In the genomic region with DNA sequence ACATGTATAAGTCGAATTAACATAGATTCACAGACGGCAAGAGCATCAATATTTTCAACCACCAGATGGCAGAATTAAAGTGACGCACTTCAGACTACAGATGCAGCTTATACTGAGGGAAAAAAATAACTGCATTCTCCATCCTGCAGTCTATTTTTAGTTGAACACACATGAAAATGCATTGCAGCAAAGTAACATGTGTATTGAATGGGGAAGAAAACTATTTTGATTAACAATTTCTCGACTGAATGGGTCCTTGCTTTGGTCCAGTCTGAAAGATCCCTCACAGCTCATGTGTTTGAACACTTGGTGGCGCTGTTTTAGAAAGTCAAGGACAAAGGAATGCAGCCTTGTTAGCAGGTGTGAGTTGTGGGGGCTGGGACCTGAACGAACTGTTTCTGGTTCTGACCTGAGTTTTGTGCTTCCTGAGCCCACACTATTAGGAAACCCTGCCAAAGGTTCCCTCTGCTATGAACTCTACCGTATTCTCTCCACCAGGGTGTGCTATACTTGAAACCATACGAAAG, we compare ENCODE assay signal across 8 mouse cellular contexts.
DNase-seq lines count a peak whose midpoint lies in the region; TF ChIP-seq lines count a peak whose summit lies in the region.

No protein-coding gene starts in this region.

- DNase-seq in liver, adult 2 months (ENCODE audit: extremely low read depth, low read depth, low spot score): peak; percentile 60
- no peak for DNase-seq in liver
- peak; percentile 66 for DNase-seq in cerebellum, adult 9-11 months
- DNase-seq in frontal cortex, postnatal 36 days (ENCODE audit: low spot score in 2 of 2): peak; percentile 18 to 74
- DNase-seq in kidney, adult 2 months: peak; percentile 84
- peak; percentile 39 for DNase-seq in limb, embryonic 10.5 days (ENCODE audit: low spot score)
- peak; percentile 37 for DNase-seq in neural tube, embryonic 10.5 days (ENCODE audit: extremely low spot score, low spot score)
- DNase-seq in spleen, adult 18-20 months: no peak

- no peak overlapping the region for H3K4me3 ChIP-seq in liver, adult 2 months (ENCODE audit: insufficient read depth, low read depth, low read length)
- no peak overlapping the region for H3K4me3 ChIP-seq in kidney, adult 2 months (ENCODE audit: insufficient read depth, low read depth, low read length)
- no peak overlapping the region for H3K4me3 ChIP-seq in limb, embryonic 10.5 days

- no peak overlapping the region for H3K9ac ChIP-seq in liver, adult 2 months (ENCODE audit: low read depth, low read length)

- no peak overlapping the region for H3K27ac ChIP-seq in liver, adult 2 months (replicated peaks; ENCODE audit: insufficient read depth, low read depth, low read length)
- no peak overlapping the region for H3K27ac ChIP-seq in kidney, adult 2 months (ENCODE audit: insufficient read depth, low read depth, low read length)
- no peak overlapping the region for H3K27ac ChIP-seq in limb, embryonic 10.5 days

- H3K27me3 ChIP-seq in liver, adult 2 months (ENCODE audit: control insufficient read depth, insufficient read depth, low read length): no peaks in the 10 kb centered on the region
- H3K27me3 ChIP-seq in kidney, adult 2 months (replicated peaks; ENCODE audit: control insufficient read depth, insufficient read depth, low read length): no peaks in the 10 kb centered on the region
- no peaks in the 10 kb centered on the region for H3K27me3 ChIP-seq in limb, embryonic 10.5 days (ENCODE audit: low read depth, poor library complexity, severe bottlenecking)

- 33% methylated on average over 8 of the region's 8 CpGs for WGBS in liver, adult 2 months
- 23% methylated on average over 8 of the region's 8 CpGs for WGBS in kidney, adult 2 months
- 42% methylated on average over 8 of the region's 8 CpGs for WGBS in limb, embryonic 10.5 days

- no peaks in the 10 kb centered on the region for H3K79me2 ChIP-seq in liver, adult 2 months (ENCODE audit: control insufficient read depth, insufficient read depth, low read length)

- peaks cover 6% of the 10 kb centered on the region; the same call in 1 of the 2 replicates for H3K4me1 ChIP-seq in liver, adult 2 months (ENCODE audit: control insufficient read depth, insufficient read depth, low read length)
- peaks cover 6% of the 10 kb centered on the region for H3K4me1 ChIP-seq in kidney, adult 2 months (ENCODE audit: control insufficient read depth, insufficient read depth, low read length)
- peaks cover 14% of the 10 kb centered on the region for H3K4me1 ChIP-seq in limb, embryonic 10.5 days

- peak; percentile 41 for TF ChIP-seq CTCF in liver, adult 2 months (IDR thresholded peaks at IDR 0.05; ENCODE audit: low read depth, low read length)
- peak; percentile 57 for TF ChIP-seq CTCF in kidney, adult 2 months (conservative IDR thresholded peaks at IDR 0.05; ENCODE audit: insufficient read depth, insufficient read length, low read depth, low read length)

- H3K9me3 ChIP-seq in limb, embryonic 10.5 days (replicated peaks): no peaks in the 10 kb centered on the region

- H3K36me3 ChIP-seq in liver, adult 2 months (ENCODE audit: control insufficient read depth, insufficient read depth, low read length): no peaks in the 10 kb centered on the region
- no peaks in the 10 kb centered on the region for H3K36me3 ChIP-seq in kidney, adult 2 months (ENCODE audit: control insufficient read depth, insufficient read depth, low read length)
- no peaks in the 10 kb centered on the region for H3K36me3 ChIP-seq in limb, embryonic 10.5 days

- TF ChIP-seq POLR2A in liver, adult 2 months (IDR thresholded peaks at IDR 0.05; ENCODE audit: extremely low read depth, insufficient read depth, low read length): no peak
- TF ChIP-seq POLR2A in kidney, adult 2 months (IDR thresholded peaks at IDR 0.05; ENCODE audit: low read depth, low read length): no peak

Comparison
In these comparisons a context has a peak if more than half of its experiments do, and no peak if none do; other contexts are left out.
1. DNase-seq: peak in liver, adult 2 months (single experiment), cerebellum, adult 9-11 months (single experiment), frontal cortex, postnatal 36 days (2 of 2), kidney, adult 2 months (single experiment), limb, embryonic 10.5 days (single experiment) and neural tube, embryonic 10.5 days (single experiment); none in liver (single experiment) and spleen, adult 18-20 months (0 of 2).